Mouse (Mus musculus) cerebellum, adult 2 months (tissue): ENCODE measurements around the gene BC003965. TPM values are rescaled to one million over a fixed set of nuclear protein-coding genes. Genes with fewer than 3 reads are reported as not detected.
"Not testable (repeated sequence)": the region's sequence is repeated elsewhere in the genome, so short reads cannot be mapped to it uniquely, and the experiment has no call there.

Experiments
- DNase-seq, 2 experiments: peaks; one replicate each; pipeline ENCODE4 v3.0.0; 2021
- H3K27ac ChIP-seq: fragments of 200-500 bp; 2 replicates; pipeline ENCODE4 v1.5.1; 2012; ENCODE audit warnings: low read length, control low read depth, inconsistent platforms; ENCODE audit not compliant: insufficient read depth
- H3K27me3 ChIP-seq: fragments of 200-500 bp; 2 replicates; pipeline ENCODE4 v1.6.1; 2012; ENCODE audit warnings: inconsistent platforms, mild to moderate bottlenecking, low read length, moderate library complexity; ENCODE audit not compliant: control insufficient read depth, insufficient read depth
- H3K4me1 ChIP-seq: fragments of 200-500 bp; 2 replicates; pipeline ENCODE4 v1.6.1; 2011; ENCODE audit warnings: low read length; ENCODE audit not compliant: control insufficient read depth, insufficient read depth
- H3K4me3 ChIP-seq: fragments of 200-500 bp; replicated peaks from 2 replicates; pipeline ENCODE3; 2011; ENCODE audit warnings: mild to moderate bottlenecking, low read depth, low read length, control low read depth; ENCODE audit not compliant: insufficient read depth
- CTCF ChIP-seq: fragments of 200-500 bp; IDR thresholded peaks from 2 replicates; pipeline ENCODE4 v1.5.1; 2011; ENCODE audit warnings: low read depth, mild to moderate bottlenecking, control low read depth, low read length, moderate library complexity, borderline replicate concordance; ENCODE audit not compliant: insufficient read depth
- POLR2A ChIP-seq: fragments of 200-500 bp; IDR thresholded peaks from 2 replicates; pipeline ENCODE4 v1.6.1; 2011; ENCODE audit warnings: low read length, control low read depth, borderline replicate concordance; ENCODE audit not compliant: insufficient read depth
- WGBS: fragments of 180-500 bp; shearing (Covaris S2); methylation state at CpG from one replicate; pipeline ENCODE4 v1.1.7; 2018; 5-methylcytosine and 5-hydroxymethylcytosine counted together
- polyA plus RNA-seq: library from polyadenylated mRNA; depleted of rRNA; stranded (reverse); fragments of >200 nt; gene quantifications from 2 replicates; pipeline ENCODE4 v1.2.3, GENCODE M21; 2012

Gene BC003965
- polyA plus RNA-seq, 1 experiment: 23.4 TPM

DNA sequence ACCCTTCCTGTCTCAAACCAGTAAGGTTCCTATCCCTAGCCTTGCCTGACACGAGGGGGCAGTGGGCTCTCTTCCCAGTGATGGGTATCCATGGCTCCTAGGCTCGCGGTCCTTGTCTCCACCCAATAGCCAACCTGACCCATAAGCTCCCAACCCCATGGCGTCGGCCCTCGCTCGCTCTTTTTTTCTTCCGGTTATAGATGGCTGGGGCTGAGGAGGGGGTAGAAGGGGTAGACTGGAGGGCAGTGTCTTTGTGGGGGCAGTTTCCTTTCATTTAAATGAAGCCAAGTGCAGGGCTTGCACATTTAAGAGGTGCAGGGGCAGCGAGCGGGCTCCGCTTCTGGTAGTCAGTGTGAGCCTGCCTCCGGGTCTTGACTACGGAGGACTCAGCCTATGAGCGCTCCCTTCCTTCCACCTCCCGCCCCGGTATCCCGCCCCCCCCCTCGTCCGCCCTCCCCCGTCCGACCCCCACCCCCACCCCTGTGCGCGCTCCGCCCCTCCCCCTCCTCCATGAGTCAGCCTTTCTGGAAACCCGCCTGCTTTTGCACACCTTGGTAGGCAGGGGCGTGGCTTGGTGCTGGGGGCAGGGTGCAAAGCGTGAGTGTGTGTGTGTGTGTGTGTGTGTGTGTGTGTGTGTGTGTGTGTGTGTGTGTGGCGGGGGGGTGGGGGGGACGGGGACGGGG, 37.6 kb downstream of the BC003965 start:
- 4% methylated on average over 22 of the region's 30 CpGs for WGBS
- TF ChIP-seq POLR2A: peak; percentile 60; the same call in 1 of the 2 replicates
- no peak for TF ChIP-seq CTCF
- H3K4me1 ChIP-seq: peaks cover 27% of the 10 kb centered on the region
- peak overlapping the region; percentile 65 for H3K4me3 ChIP-seq
- H3K27ac ChIP-seq: peak overlapping the region; percentile 93
- no peaks in the 10 kb centered on the region for H3K27me3 ChIP-seq
- DNase-seq: peak; percentile 84 to 86

DNA sequence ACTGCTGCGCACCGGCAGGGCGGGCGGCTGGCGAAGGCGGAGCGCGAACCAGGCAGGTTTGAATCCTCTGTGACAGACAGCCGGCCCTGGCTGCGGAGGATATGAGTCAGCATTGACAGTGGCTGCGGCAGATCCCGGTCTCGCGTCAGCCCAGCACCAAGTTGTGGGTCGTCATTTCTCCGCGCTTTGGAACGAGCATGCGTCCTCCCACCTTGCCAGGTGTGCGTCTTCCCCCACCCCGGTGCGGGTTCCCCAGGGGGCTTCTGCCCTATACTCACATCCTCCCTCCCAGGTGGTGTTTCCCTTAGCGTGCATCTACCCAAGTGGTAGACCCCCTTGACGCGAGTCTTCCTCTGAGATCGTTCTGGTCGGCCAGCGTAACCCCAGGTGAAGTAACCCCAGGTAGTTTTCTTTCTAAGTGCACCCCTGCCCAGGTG, 38.2 kb downstream of the BC003965 start:
- peaks cover 28% of the 10 kb centered on the region for H3K4me1 ChIP-seq
- H3K27me3 ChIP-seq: not testable (repeated sequence)
- peak; percentile 65 to 69 for DNase-seq
- 0 out of 2 replicates have a peak, but pooled peaks have one; percentile 13 for TF ChIP-seq POLR2A
- H3K27ac ChIP-seq: peak overlapping the region; percentile 96
- WGBS: 10% methylated on average over 13 of the region's 28 CpGs
- H3K4me3 ChIP-seq: peak overlapping the region; percentile 96

DNA sequence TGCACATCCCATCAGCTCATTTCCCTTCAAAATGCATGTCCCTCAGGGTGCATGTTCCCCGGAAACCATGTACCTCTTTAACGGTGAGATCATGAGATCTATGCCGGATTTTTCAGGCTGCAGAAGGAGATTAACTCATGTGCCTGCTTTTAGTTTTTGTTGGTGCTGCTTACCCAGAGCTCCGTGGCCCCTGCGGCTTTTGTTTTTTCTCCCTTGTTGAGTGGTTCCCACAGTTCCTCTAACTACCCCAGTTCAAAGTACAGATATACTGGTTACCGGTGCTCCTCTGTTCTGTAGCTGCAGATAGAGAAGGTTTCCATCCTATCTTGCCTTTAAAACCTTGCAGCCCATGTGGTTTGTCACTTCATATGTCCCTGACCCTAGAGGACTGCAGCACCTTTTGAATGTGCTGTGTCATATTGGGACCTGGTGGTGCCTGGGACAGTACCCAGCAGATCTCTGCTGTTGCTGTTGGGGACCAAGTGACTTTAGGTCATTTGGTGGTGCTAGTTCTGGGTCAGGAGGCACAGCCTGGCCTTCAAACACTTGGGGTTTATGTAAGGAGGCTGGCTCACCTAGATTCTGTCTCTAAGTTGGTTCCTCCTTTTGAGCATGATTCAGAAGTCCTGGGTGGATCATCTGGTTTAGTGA, 38.7 kb downstream of the BC003965 start:
- peak overlapping the region; percentile 96 for H3K27ac ChIP-seq

DNA sequence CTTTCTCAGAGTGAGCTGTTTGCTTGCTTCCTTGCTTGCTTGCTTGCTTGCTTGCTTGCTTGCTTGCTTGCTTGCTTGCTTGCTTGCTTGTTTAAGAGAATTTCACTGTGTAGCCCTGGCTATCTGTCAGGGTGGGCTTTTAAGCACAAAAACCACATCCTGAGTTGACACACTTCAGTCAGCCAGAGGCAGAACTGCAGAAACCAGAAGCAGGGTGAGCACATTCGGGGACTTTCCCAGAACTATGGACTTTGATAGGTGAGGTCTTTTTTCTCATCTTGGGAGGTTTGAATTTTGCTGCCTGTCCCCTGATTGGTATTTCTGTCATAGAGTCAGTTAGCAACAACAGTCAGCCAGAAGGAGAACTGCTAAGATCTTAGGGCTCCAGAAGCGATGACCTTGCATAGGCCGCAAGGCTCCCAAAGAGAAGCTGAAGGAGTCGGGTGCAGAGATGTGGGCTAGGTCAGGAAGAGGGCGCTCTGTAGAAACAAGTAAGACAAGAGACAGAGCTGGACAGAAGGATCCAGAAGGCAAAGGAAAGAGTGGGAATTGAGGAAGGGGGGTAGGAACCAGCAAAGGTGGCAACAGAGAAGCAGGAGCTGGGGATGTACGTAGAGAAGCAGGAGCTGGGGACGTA, 40.4 kb downstream of the BC003965 start:
- TF ChIP-seq POLR2A (no peak), CTCF (no peak)
- Histone ChIP-seq H3K4me1 (peaks cover 26% of the 10 kb centered on the region), H3K27ac (peak overlapping the region; percentile 96; the same call in 1 of the 2 replicates), H3K4me3 (no peak overlapping the region), H3K27me3 (no peaks in the 10 kb centered on the region)
- 77% methylated on average over 7 of the region's 7 CpGs for WGBS
- DNase-seq: no peak

More for the DNA sequence above, 38.7 kb downstream of the BC003965 start:
- Histone ChIP-seq H3K4me1 (peaks cover 31% of the 10 kb centered on the region), H3K4me3 (peak overlapping the region; percentile 96), H3K27me3 (no peaks in the 10 kb centered on the region)
- 9% methylated on average over 6 of the region's 6 CpGs for WGBS
- TF ChIP-seq POLR2A (no peak), CTCF (no peak)
- DNase-seq: peak; percentile 51

DNA sequence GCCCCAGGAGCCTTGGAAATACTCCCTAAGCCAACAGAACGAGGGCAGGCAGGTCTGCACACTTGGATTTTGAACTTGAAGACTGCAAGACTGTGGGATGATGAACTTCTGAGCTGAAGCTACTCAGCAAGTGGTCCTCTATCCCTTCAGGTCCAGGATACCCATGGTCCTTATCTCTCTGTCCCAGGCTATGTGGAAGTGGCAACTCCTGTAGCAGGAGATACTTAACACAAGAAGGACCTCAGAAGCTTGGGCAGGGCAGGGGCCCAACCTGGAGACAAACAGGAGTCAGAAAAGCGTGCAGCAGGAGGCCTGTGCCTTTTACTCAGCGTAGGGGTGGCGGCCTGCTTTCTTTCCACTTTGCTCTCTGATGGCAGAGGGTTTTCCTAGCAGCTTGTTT, 41.3 kb downstream of the BC003965 start:
- 83% methylated on average over 4 of the region's 4 CpGs for WGBS
- H3K27ac ChIP-seq: no peak overlapping the region

DNA sequence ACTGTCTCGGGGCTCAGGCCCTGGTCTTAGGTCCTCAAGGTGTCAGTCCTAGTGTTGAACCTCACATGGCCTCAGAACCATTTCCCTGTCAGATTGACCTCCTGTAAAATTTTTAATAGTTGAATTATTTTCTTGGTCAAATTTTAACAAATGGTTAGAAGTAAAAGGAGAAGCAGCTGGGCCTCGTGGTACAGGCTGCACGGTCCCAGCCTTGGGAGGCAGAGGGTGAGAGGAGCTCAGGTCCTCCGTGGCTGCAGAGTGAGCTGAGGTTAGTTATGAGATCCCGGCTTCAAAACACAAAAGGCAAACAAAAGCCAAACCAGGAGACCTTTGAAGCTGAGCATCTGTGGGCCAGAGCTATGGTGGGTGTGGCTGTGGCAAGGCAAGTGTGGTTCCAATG, 43.6 kb downstream of the BC003965 start:
- Histone ChIP-seq H3K4me3 (no peak overlapping the region), H3K4me1 (peaks cover 30% of the 10 kb centered on the region), H3K27ac (no peak overlapping the region), H3K27me3 (no peaks in the 10 kb centered on the region)
- DNase-seq: no peak
- TF ChIP-seq CTCF: no peak
- no peak for TF ChIP-seq POLR2A
- 88% methylated on average over 5 of the region's 5 CpGs for WGBS

More for the DNA sequence above, 41.3 kb downstream of the BC003965 start:
- H3K4me3 ChIP-seq: no peak overlapping the region
- DNase-seq: no peak
- H3K4me1 ChIP-seq: peaks cover 29% of the 10 kb centered on the region
- H3K27me3 ChIP-seq: no peaks in the 10 kb centered on the region
- no peak for TF ChIP-seq CTCF
- TF ChIP-seq POLR2A: no peak

DNA sequence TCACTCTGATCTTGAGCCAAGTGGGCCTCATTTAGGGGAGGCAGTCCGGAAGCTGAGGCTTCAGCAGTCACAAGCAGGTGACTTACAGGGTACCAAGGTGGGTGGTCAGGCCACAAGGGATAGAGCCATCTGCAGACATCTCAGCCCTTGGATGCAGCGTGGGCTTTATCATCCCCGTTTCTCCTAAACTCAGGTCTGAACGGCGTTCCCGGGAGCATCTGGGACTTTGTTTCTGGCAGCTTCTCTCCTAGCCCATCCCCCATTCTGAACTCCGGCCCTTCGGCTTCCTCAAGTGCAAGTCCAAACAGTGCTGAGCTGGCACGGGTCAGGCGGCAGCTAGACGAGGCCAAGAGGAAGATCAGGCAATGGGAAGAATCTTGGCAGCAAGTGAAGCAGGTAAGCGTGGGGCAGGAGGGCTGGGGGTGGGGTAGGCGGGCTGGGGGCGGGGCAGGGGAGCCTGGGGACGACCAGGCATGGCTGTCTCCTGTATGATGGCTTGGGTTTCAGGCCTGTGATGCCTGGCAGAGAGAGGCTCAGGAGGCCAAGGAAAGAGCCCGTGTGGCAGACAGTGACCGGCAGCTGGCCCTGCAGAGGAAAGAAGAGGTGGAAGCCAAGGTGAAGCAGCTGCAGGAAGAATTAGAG, 45.8 kb downstream of the BC003965 start:
- H3K27ac ChIP-seq, DNase-seq, H3K4me3 ChIP-seq, H3K27me3 ChIP-seq: not testable (repeated sequence)
- 25% methylated on average over 15 of the region's 17 CpGs for WGBS
- H3K4me1 ChIP-seq: peaks cover 24% of the 10 kb centered on the region

DNA sequence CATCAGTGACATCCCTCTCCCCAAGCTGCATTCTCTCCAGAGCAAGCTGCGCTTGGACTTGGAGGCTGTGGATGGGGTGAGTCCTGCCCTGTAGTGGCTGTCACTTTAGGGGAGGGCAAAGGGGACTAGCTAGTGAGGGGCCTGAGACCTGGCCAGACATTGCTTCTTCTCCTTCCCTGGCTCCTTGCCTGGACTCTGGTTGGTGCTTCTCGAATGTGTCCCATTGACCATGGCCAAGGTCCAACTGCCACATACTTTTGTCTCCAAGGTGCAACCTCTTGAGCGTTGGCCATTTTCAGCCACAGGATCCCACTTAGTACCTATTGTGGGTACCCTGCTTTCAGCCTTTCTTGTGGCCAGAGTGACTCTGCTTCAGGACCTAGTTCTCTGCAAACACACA, 46.3 kb downstream of the BC003965 start:
- no peak for DNase-seq
- Histone ChIP-seq H3K27me3 (no peaks in the 10 kb centered on the region), H3K4me1 (peaks cover 24% of the 10 kb centered on the region), H3K4me3 (no peak overlapping the region), H3K27ac (no peak overlapping the region)
- TF ChIP-seq POLR2A: no peak
- TF ChIP-seq CTCF: no peak
- WGBS: 29% methylated on average over 3 of the region's 3 CpGs

DNA sequence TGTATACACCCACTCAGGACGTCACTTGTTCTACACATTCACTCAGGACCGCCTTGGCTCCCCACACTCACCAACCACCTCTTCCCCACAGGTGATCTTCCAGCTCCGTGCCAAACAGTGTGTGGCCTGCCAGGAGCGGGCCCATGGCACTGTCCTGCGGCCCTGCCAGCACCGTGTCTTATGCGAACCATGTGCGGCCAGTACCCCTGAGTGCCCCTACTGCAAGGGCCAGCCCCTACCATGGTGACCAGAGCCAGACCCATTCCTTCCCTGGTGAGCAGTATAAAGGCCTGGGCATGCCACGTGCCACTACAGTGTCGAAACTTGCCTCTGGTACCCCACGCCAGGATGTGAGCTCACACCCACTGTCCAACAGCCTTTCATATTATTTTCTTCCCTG, 47.3 kb downstream of the BC003965 start:
- WGBS: 9% methylated on average over 6 of the region's 11 CpGs

More for the DNA sequence above, 47.3 kb downstream of the BC003965 start:
- not testable (repeated sequence) for H3K4me3 ChIP-seq, H3K27ac ChIP-seq, H3K27me3 ChIP-seq, DNase-seq
- H3K4me1 ChIP-seq: peaks cover 24% of the 10 kb centered on the region
